Mouse (Mus musculus) lung, postnatal 0 days (tissue): ENCODE measurements around the gene Rbm25.

Experiments
- CTCF ChIP-seq: IDR thresholded peaks from 2 replicates; pipeline ENCODE4 v1.5.1; 2016; ENCODE audit warnings: antibody characterized with exemption, mild to moderate bottlenecking
- EP300 ChIP-seq: IDR thresholded peaks from 2 replicates; pipeline ENCODE4 v1.6.1; 2016; ENCODE audit warnings: antibody characterized with exemption, mild to moderate bottlenecking, control low read depth

- no peak for TF ChIP-seq CTCF
- no peak for TF ChIP-seq EP300
Measured at GRCm38 (mm10) chr12:83633807-83634206, 2.8 kb downstream of the Rbm25 start.
